Mouse (Mus musculus): ENCODE results near the gene Clasp1.

GRCm38 (mm10) chr1:118500606-118501005 is 111.7 kb downstream of the Clasp1 start:
- TF ChIP-seq CTCF (IDR thresholded peaks at IDR 0.05; ENCODE audit: extremely low read depth, insufficient read length, insufficient replicate concordance, low read depth, low read length) (no peak), POLR2A (IDR thresholded peaks at IDR 0.05; ENCODE audit: low read depth, low read length) (no peak)

All from small intestine, adult 2 months (tissue).